Mouse (Mus musculus) CH12.LX (cell line): ENCODE measurements at regions not wholly inside any gene's neighbourhood (a gene's known extent, or its start where the extent isn't known, plus 50 kb on each side); places are given as distances from the start of the nearest gene placed in this dataset.

Source experiments
- MXI1 ChIP-seq: IDR thresholded peaks from 2 replicates; pipeline ENCODE4 v1.6.1; 2011; ENCODE audit warnings: mild to moderate bottlenecking, low read depth, low read length, improper control_type of control experiment
- POLR2AphosphoS2 ChIP-seq: IDR thresholded peaks from 2 replicates; pipeline ENCODE4 v1.6.1; 2011; ENCODE audit warnings: low read depth, low read length, improper control_type of control experiment

GRCm38 (mm10) chr2:161331850-161332365 is 223.0 kb upstream of the Chd6 start:
- TF ChIP-seq POLR2AphosphoS2 = no peak
- no peak for TF ChIP-seq MXI1
